Mouse (Mus musculus) intestine, postnatal 0 days (tissue): ENCODE measurements around the gene Iqcf5. TPM values are rescaled to one million over a fixed set of nuclear protein-coding genes. Genes with fewer than 3 reads are reported as not detected.

Experiments used
- ATAC-seq: fragments of 200-750 bp; cut with Nextera tagmentation; 2 replicates; pipeline ENCODE4 v1.8.0; 2017; ENCODE audit warnings: mild to moderate bottlenecking, moderate TSS enrichment, moderate library complexity
- H3K27ac ChIP-seq: fragments of 300-500 bp; sonication (generic); 2 replicates; pipeline ENCODE4 v1.5.1; 2014; ENCODE audit warnings: mild to moderate bottlenecking, low read depth, low read length, moderate library complexity
- H3K27me3 ChIP-seq: fragments of 300-500 bp; sonication (generic); replicated peaks from 2 replicates; pipeline ENCODE4 v1.6.1; 2014; ENCODE audit warnings: low read length, mixed read lengths; ENCODE audit not compliant: control insufficient read depth, insufficient read depth
- H3K36me3 ChIP-seq: fragments of 300-500 bp; sonication (generic); 2 replicates; pipeline ENCODE4 v1.6.1; 2014; ENCODE audit warnings: mild to moderate bottlenecking, moderate library complexity; ENCODE audit not compliant: control insufficient read depth, insufficient read depth
- H3K4me1 ChIP-seq: fragments of 300-500 bp; sonication (generic); replicated peaks from 2 replicates; pipeline ENCODE4 v1.6.1; 2014; ENCODE audit warnings: antibody characterized with exemption, low read length, mixed read lengths; ENCODE audit not compliant: control insufficient read depth, insufficient read depth
- H3K4me2 ChIP-seq: fragments of 300-500 bp; sonication (generic); replicated peaks from 2 replicates; pipeline ENCODE4 v1.6.1; 2014; ENCODE audit warnings: low read depth, mild to moderate bottlenecking, moderate library complexity
- H3K4me3 ChIP-seq: fragments of 300-500 bp; sonication (generic); 2 replicates; pipeline ENCODE4 v1.5.1; 2014; ENCODE audit warnings: low read depth, low read length
- H3K9ac ChIP-seq: fragments of 300-500 bp; sonication (generic); 2 replicates; pipeline ENCODE4 v1.6.1; 2014; ENCODE audit warnings: mild to moderate bottlenecking, low read depth, low read length
- H3K9me3 ChIP-seq: fragments of 300-500 bp; sonication (generic); 2 replicates; pipeline ENCODE4 v1.6.1; 2016; ENCODE audit warnings: mixed run types; ENCODE audit not compliant: control insufficient read depth
- CTCF ChIP-seq: sonication (generic); IDR thresholded peaks from 2 replicates; pipeline ENCODE4 v1.5.1; 2016; ENCODE audit warnings: low read depth, mild to moderate bottlenecking, control low read depth, antibody characterized with exemption, moderate library complexity
- WGBS: fragments of 180-500 bp; shearing (Covaris S2); extraction: QIAGEN DNeasy Blood & Tissue Kit; methylation state at CpG from one replicate; pipeline ENCODE4 v1.1.7; 2014; 5-methylcytosine and 5-hydroxymethylcytosine counted together
- polyA plus RNA-seq: library from polyadenylated mRNA; unstranded; fragments of >200 nt; fragmentation: Nextera tagmentation; extraction: Ambion mirVana; gene quantifications from 2 replicates; pipeline ENCODE4 v1.2.1, GENCODE M21; 2015

Iqcf5 gene
- polyA plus RNA-seq, 1 experiment from 2014 or later = not detected

DNA sequence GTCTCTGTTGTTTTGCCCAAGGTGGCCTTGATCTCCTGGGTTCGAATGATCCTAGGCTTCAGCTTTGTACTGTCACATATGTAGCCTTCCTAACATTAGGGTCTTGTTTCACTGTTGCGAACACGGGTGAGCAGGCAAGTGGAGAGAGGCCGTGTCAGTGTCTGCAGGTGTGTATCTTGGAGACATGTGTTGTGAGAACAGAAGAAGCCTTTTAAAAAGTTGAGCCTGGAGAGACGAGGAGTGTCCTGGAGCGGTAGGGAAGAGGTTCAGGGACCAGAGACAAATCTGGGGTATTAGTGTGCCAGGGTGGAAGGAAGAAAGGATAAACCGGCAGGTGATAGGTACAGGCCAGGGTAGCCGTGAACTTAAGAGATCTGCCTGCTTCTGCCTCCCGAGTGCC lies 36.3 kb upstream of the Iqcf5 start:
- no peak overlapping the region for H3K27ac ChIP-seq
- 0 out of 2 replicates have a peak overlapping the region, but pooled peaks have one; percentile 55 for H3K9ac ChIP-seq
- no peak for ATAC-seq
- H3K27me3 ChIP-seq = no peaks in the 10 kb centered on the region
- H3K4me2 ChIP-seq = peak overlapping the region; percentile 85
- no peak for TF ChIP-seq CTCF
- H3K4me1 ChIP-seq = peaks cover 8% of the 10 kb centered on the region
- peak overlapping the region; percentile 58 for H3K4me3 ChIP-seq
- 70% methylated on average over 9 of the region's 9 CpGs for WGBS
- H3K9me3 ChIP-seq = no peaks in the 10 kb centered on the region
- peaks cover 35% of the 10 kb centered on the region for H3K36me3 ChIP-seq

DNA sequence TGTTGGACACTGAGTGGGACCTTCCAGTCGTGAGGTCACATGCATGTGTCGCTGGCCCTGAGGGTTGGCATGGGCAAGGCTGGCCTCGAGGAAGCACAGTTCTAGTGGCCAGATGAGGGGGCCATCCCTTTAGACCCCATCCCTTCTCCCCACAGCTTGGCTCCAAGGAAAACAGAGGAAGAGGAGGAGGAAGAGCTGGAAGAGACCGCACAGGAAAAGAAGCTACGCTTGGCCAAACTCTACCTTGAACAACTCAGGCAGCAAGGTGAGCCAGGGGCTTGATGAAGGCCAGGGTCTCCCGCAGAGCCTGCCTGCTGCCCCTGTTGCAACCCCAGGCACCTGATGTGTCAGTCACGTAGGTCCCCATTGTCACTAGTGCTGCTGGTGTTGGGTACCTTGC lies 33.8 kb upstream of the Iqcf5 start:
- no peak overlapping the region for H3K4me2 ChIP-seq
- H3K36me3 ChIP-seq = peaks cover 59% of the 10 kb centered on the region
- H3K4me1 ChIP-seq = peaks cover 8% of the 10 kb centered on the region; the same call in 1 of the 2 replicates
- H3K27ac ChIP-seq = no peak overlapping the region
- WGBS = 96% methylated on average over 7 of the region's 7 CpGs
- no peak overlapping the region for H3K9ac ChIP-seq
- ATAC-seq = no peak
- TF ChIP-seq CTCF = no peak
- H3K27me3 ChIP-seq = no peaks in the 10 kb centered on the region
- H3K9me3 ChIP-seq = no peaks in the 10 kb centered on the region
- H3K4me3 ChIP-seq = no peak overlapping the region

GRCm38 (mm10) chr9:106481075-106481474 lies 33.3 kb upstream of the Iqcf5 start:
- no peak for ATAC-seq
- 91% methylated on average over 15 of the region's 15 CpGs for WGBS

GRCm38 (mm10) chr9:106481676-106482075 lies 32.7 kb upstream of the Iqcf5 start:
- Histone ChIP-seq H3K27me3 (no peaks in the 10 kb centered on the region), H3K36me3 (peaks cover 68% of the 10 kb centered on the region), H3K27ac (no peak overlapping the region), H3K9me3 (no peaks in the 10 kb centered on the region), H3K4me2 (no peak overlapping the region), H3K9ac (no peak overlapping the region), H3K4me1 (no peaks in the 10 kb centered on the region), H3K4me3 (no peak overlapping the region)
- WGBS = 93% methylated on average over 13 of the region's 13 CpGs
- no peak for ATAC-seq
- TF ChIP-seq CTCF = no peak

More at GRCm38 (mm10) chr9:106481075-106481474, 33.3 kb upstream of the Iqcf5 start:
- no peak overlapping the region for H3K9ac ChIP-seq
- peaks cover 5% of the 10 kb centered on the region; the same call in 1 of the 2 replicates for H3K4me1 ChIP-seq
- no peaks in the 10 kb centered on the region for H3K27me3 ChIP-seq
- H3K36me3 ChIP-seq = peaks cover 65% of the 10 kb centered on the region
- no peak overlapping the region for H3K27ac ChIP-seq
- no peak overlapping the region for H3K4me2 ChIP-seq
- H3K4me3 ChIP-seq = no peak overlapping the region
- no peak for TF ChIP-seq CTCF
- no peaks in the 10 kb centered on the region for H3K9me3 ChIP-seq

- no peak overlapping the region for H3K27ac ChIP-seq
- TF ChIP-seq CTCF = no peak
- 82% methylated on average over 17 of the region's 17 CpGs for WGBS
- H3K9ac ChIP-seq = no peak overlapping the region
- no peak for ATAC-seq
- no peaks in the 10 kb centered on the region for H3K4me1 ChIP-seq
- no peak overlapping the region for H3K4me2 ChIP-seq
- peaks cover 68% of the 10 kb centered on the region for H3K36me3 ChIP-seq
- H3K9me3 ChIP-seq = no peaks in the 10 kb centered on the region
- no peaks in the 10 kb centered on the region for H3K27me3 ChIP-seq
- H3K4me3 ChIP-seq = no peak overlapping the region
Observed at GRCm38 (mm10) chr9:106482578-106483115, 31.7 kb upstream of the Iqcf5 start.

DNA sequence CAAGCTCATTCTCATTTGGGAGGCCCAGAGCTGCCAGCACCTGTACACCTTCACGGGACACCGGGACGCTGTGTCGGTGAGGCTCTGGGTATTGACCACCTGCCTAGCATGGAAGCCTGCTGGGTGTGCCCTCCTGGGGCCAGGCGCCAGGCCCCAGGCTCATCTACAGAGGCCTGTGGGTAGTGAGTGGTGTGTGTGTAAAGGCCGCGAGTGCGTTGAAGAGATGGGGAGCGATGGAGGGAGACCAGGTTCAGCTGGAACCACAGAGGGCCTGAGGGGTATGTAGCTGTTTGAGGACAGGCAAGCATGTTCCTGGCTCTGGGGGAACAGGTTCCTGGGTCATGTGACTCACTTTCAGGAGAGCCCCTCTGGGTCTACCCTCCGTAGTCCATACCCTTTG lies 31.2 kb upstream of the Iqcf5 start:
- no peak for ATAC-seq
- Histone ChIP-seq H3K4me1 (no peaks in the 10 kb centered on the region), H3K27me3 (no peaks in the 10 kb centered on the region), H3K4me3 (no peak overlapping the region), H3K36me3 (peaks cover 68% of the 10 kb centered on the region), H3K4me2 (no peak overlapping the region), H3K9ac (no peak overlapping the region), H3K27ac (no peak overlapping the region), H3K9me3 (no peaks in the 10 kb centered on the region)
- 94% methylated on average over 10 of the region's 10 CpGs for WGBS
- TF ChIP-seq CTCF = no peak
